Mouse (Mus musculus) bone marrow macrophage, adult 2 months (primary cell): ENCODE results near the gene Patl1.

Experiments
- CTCF ChIP-seq: IDR thresholded peaks from 2 replicates; pipeline ENCODE4 v1.5.1; 2012; ENCODE audit warnings: low read depth, mild to moderate bottlenecking, low read length, moderate library complexity
- POLR2A ChIP-seq: IDR thresholded peaks from 2 replicates; pipeline ENCODE4 v1.6.1; 2012; ENCODE audit warnings: mild to moderate bottlenecking, low read depth, low read length, borderline replicate concordance

GRCm38 (mm10) chr19:11886265-11886664 is 25.9 kb upstream of the Patl1 start, which contains the start of gene Olfr1420:
- TF ChIP-seq POLR2A (no peak), CTCF (no peak)
